Comparison of ENCODE assay signal across 8 mouse cellular contexts in the genomic region with DNA sequence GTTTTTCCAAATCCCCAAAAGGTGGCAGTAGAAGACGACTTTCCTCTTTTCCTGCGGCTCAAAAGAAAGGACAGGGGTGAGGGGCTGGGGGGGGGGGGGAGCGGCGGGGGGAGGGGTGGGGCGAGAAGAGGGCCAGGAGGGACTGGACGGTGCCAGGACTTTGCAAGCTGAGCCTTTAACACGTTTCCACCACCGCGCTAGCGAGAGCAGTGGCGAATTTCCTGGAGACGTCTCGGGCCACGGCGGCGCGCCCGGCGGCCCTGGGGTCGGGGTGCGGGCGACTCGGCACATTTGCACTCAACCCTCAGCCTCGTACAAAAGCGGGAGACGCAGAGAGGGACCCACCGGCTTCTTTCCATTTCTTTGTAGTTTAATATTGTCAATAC.
DNase-seq lines count a peak whose midpoint lies in the region; ATAC-seq and TF ChIP-seq lines count a peak whose summit lies in the region.

No protein-coding gene starts in this region.

- ATAC-seq in liver, postnatal 0 days, result peak; percentile 83
- ATAC-seq in neural tube, embryonic 14.5 days (ENCODE audit: low read depth), result peak; percentile 76

- DNase-seq in 3T3-L1 (ENCODE audit: low read depth, low spot score), result peak; percentile 87
- peak; percentile 66 for DNase-seq in ZHBTc4 (ENCODE audit: low read depth, low spot score)
- DNase-seq in embryo, embryonic 10 days (ENCODE audit: low spot score), result peak; percentile 89
- peak; percentile 76 to 79 for DNase-seq in heart, adult 18-20 months
- DNase-seq in kidney, adult 18-20 months, result peak; percentile 54
- peak; percentile 62 for DNase-seq in liver, postnatal 0 days
- DNase-seq in spleen, postnatal 36 days (ENCODE audit: low spot score in 2 of 2), result no peak

- TF ChIP-seq EP300 in liver, postnatal 0 days (IDR thresholded peaks at IDR 0.05; ENCODE audit: low read depth), result no peak

- H3K4me3 ChIP-seq in liver, postnatal 0 days (ENCODE audit: low read depth, low read length), result peak overlapping the region; percentile 57
- H3K4me3 ChIP-seq in neural tube, embryonic 14.5 days (ENCODE audit: low read depth, low read length), result peak overlapping the region; percentile 34

- H3K27ac ChIP-seq in liver, postnatal 0 days (ENCODE audit: low read depth), result peak overlapping the region; percentile 62
- H3K27ac ChIP-seq in neural tube, embryonic 14.5 days (ENCODE audit: low read depth, low read length), result peak overlapping the region; percentile 86

- peak; percentile 61 for TF ChIP-seq CTCF in liver, postnatal 0 days (IDR thresholded peaks at IDR 0.05; ENCODE audit: low read depth)

- WGBS in liver, postnatal 0 days (ENCODE audit: insufficient replicate concordance), result under 1% methylated on average over 23 of the region's 27 CpGs
- 0% methylated on average over 23 of the region's 27 CpGs for WGBS in neural tube, embryonic 14.5 days

- H3K4me1 ChIP-seq in liver, postnatal 0 days (ENCODE audit: insufficient read depth), result peaks cover 18% of the 10 kb centered on the region
- H3K4me1 ChIP-seq in neural tube, embryonic 14.5 days (ENCODE audit: control insufficient read depth, insufficient read depth, low read length), result peaks cover 53% of the 10 kb centered on the region

- no peaks in the 10 kb centered on the region for H3K36me3 ChIP-seq in liver, postnatal 0 days (replicated peaks; ENCODE audit: insufficient read depth, low read length)
- H3K36me3 ChIP-seq in neural tube, embryonic 14.5 days (ENCODE audit: control insufficient read depth, insufficient read depth, low read length), result no peaks in the 10 kb centered on the region

- peaks cover 42% of the 10 kb centered on the region for H3K27me3 ChIP-seq in liver, postnatal 0 days (ENCODE audit: insufficient read depth, low read length)
- H3K27me3 ChIP-seq in neural tube, embryonic 14.5 days (ENCODE audit: control insufficient read depth, insufficient read depth, low read length), result no peaks in the 10 kb centered on the region

- H3K9ac ChIP-seq in liver, postnatal 0 days (replicated peaks), result peak overlapping the region; percentile 54
- H3K9ac ChIP-seq in neural tube, embryonic 14.5 days (replicated peaks; ENCODE audit: low read depth, low read length), result peak overlapping the region; percentile 61

- peak overlapping the region; percentile 82 for H3K4me2 ChIP-seq in liver, postnatal 0 days (ENCODE audit: low read depth, low read length)
- H3K4me2 ChIP-seq in neural tube, embryonic 14.5 days (ENCODE audit: low read depth, low read length), result peak overlapping the region; percentile 88

- no peaks in the 10 kb centered on the region for H3K9me3 ChIP-seq in liver, postnatal 0 days (ENCODE audit: low read length)
- H3K9me3 ChIP-seq in neural tube, embryonic 14.5 days (ENCODE audit: control insufficient read depth, low read length), result no peaks in the 10 kb centered on the region

Comparison
In these comparisons a context has a peak if more than half of its experiments do, and no peak if none do; other contexts are left out.
1. DNase-seq: peak in 3T3-L1 (single experiment), ZHBTc4 (single experiment), embryo, embryonic 10 days (single experiment), heart, adult 18-20 months (2 of 2), kidney, adult 18-20 months (single experiment) and liver, postnatal 0 days (single experiment); none in spleen, postnatal 36 days (0 of 2).